25 mouse cellular contexts compared by ENCODE assay signal in genomic region chr1:152241026-152241425, GRCm38 (mm10).
"Had no signal": no experiment of that assay in that cellular context is flagged by ENCODE, and none has a peak within 500 bp of the region (broad histone marks: within the 10 kb centered on the region; RNA-seq: fewer than 3 reads in every experiment).

No protein-coding gene starts in this region.

- H3K4me3 ChIP-seq: gastrocnemius, adult 2 months; heart, embryonic 10.5 days; heart, embryonic 12.5 days; hindbrain, embryonic 10.5 days; hindbrain, embryonic 12.5 days; intestine, embryonic 15.5 days; layer of hippocampus, adult 2 months; limb, embryonic 10.5 days; limb, embryonic 12.5 days had no signal

- H3K36me3 ChIP-seq: heart, embryonic 10.5 days; heart, embryonic 12.5 days; hindbrain, embryonic 10.5 days; hindbrain, embryonic 12.5 days; intestine, embryonic 15.5 days; limb, embryonic 10.5 days; limb, embryonic 12.5 days had no signal

- ATAC-seq: forebrain, embryonic 16.5 days; hindbrain, embryonic 16.5 days; inflammation-experienced regulatory T-cells, adult 6 months; intestine, embryonic 15.5 days; intestine, postnatal 0 days had no signal

- H3K4me1 ChIP-seq: heart, embryonic 10.5 days; heart, embryonic 12.5 days; hindbrain, embryonic 10.5 days; intestine, embryonic 15.5 days; limb, embryonic 10.5 days; limb, embryonic 12.5 days had no signal

- H3K27me3 ChIP-seq: heart, embryonic 12.5 days; hindbrain, embryonic 12.5 days; intestine, embryonic 15.5 days; limb, embryonic 12.5 days had no signal

- H3K9ac ChIP-seq: heart, embryonic 12.5 days; hindbrain, embryonic 12.5 days; hindbrain, embryonic 14.5 days; intestine, embryonic 15.5 days; limb, embryonic 12.5 days had no signal

- DNase-seq: gastrocnemius, adult 2 months; gastrocnemius, postnatal 10 days; gastrocnemius, postnatal 25 days; heart, postnatal 10 days; heart, postnatal 4 days; kidney, adult 18-20 months; kidney, adult 8-10 months; kidney, postnatal 10 days; kidney, postnatal 25 days; kidney, postnatal 4 days; liver had no signal

- H3K9me3 ChIP-seq: heart, embryonic 10.5 days; heart, embryonic 12.5 days; hindbrain, embryonic 10.5 days; hindbrain, embryonic 12.5 days; intestine, embryonic 15.5 days; limb, embryonic 10.5 days; limb, embryonic 12.5 days had no signal

- H3K4me2 ChIP-seq: heart, embryonic 12.5 days; hindbrain, embryonic 12.5 days; hindbrain, embryonic 14.5 days; intestine, embryonic 15.5 days; limb, embryonic 12.5 days; liver, embryonic 11.5 days had no signal

- H3K27ac ChIP-seq: gastrocnemius, adult 2 months; heart, embryonic 10.5 days; hindbrain, embryonic 10.5 days; hindbrain, embryonic 12.5 days; hindbrain, embryonic 14.5 days; intestine, embryonic 15.5 days; layer of hippocampus, adult 2 months; limb, embryonic 10.5 days; limb, embryonic 12.5 days had no signal
